Mouse (Mus musculus) midbrain, embryonic 13.5 days (tissue): ENCODE results near the gene Setd1a. TPM values are rescaled to one million over a fixed set of nuclear protein-coding genes. Genes with fewer than 3 reads are reported as not detected.
"Not testable (repeated sequence)": the region's sequence is repeated elsewhere in the genome, so short reads cannot be mapped to it uniquely, and the experiment has no call there.

Experiments
- ATAC-seq: fragments of 200-750 bp; cut with Nextera tagmentation; 2 replicates; pipeline ENCODE4 v1.8.0; 2017; ENCODE audit warnings: mild to moderate bottlenecking, moderate TSS enrichment, moderate library complexity
- H3K27ac ChIP-seq: fragments of 300-500 bp; sonication (generic); 2 replicates; pipeline ENCODE4 v1.5.1; 2015; ENCODE audit warnings: inconsistent platforms, mild to moderate bottlenecking, moderate library complexity
- H3K27me3 ChIP-seq: fragments of 300-500 bp; sonication (generic); 2 replicates; pipeline ENCODE4 v1.6.1; 2015; ENCODE audit warnings: mild to moderate bottlenecking, inconsistent platforms
- H3K36me3 ChIP-seq: fragments of 300-500 bp; sonication (generic); 2 replicates; pipeline ENCODE4 v1.6.1; 2015; ENCODE audit warnings: mild to moderate bottlenecking, inconsistent platforms
- H3K4me1 ChIP-seq: fragments of 300-500 bp; sonication (generic); replicated peaks from 2 replicates; pipeline ENCODE4 v1.6.1; 2015; ENCODE audit warnings: inconsistent platforms
- H3K4me2 ChIP-seq: fragments of 300-500 bp; sonication (generic); replicated peaks from 2 replicates; pipeline ENCODE4 v1.6.1; 2015; ENCODE audit warnings: moderate library complexity, mild to moderate bottlenecking, inconsistent platforms
- H3K4me3 ChIP-seq: fragments of 300-500 bp; sonication (generic); replicated peaks from 2 replicates; pipeline ENCODE4 v1.5.1; 2015; ENCODE audit warnings: mild to moderate bottlenecking, inconsistent platforms
- H3K9ac ChIP-seq: fragments of 300-500 bp; sonication (generic); replicated peaks from 2 replicates; pipeline ENCODE4 v1.6.1; 2015; ENCODE audit warnings: mild to moderate bottlenecking, inconsistent platforms
- H3K9me3 ChIP-seq: fragments of 300-500 bp; sonication (generic); 2 replicates; pipeline ENCODE4 v1.6.1; 2016; ENCODE audit warnings: mild to moderate bottlenecking, inconsistent platforms
- WGBS: fragments of 180-500 bp; shearing (Covaris S2); methylation state at CpG from one replicate; pipeline ENCODE4 v1.1.7; 2015; 5-methylcytosine and 5-hydroxymethylcytosine counted together
- polyA plus RNA-seq: library from polyadenylated mRNA; unstranded; fragments of >200 nt; fragmentation: Nextera tagmentation; extraction: Ambion mirVana; gene quantifications from 2 replicates; pipeline ENCODE4 v1.2.1, GENCODE M21; 2015

Gene Setd1a
- polyA plus RNA-seq, 1 experiment from 2014 or later, result 22.7 TPM

- H3K9ac ChIP-seq, result 0 out of 2 replicates have a peak overlapping the region, but pooled peaks have one; percentile 14
- H3K27ac ChIP-seq, result 0 out of 2 replicates have a peak overlapping the region, but pooled peaks have one; percentile 73
- peaks cover 55% of the 10 kb centered on the region for H3K36me3 ChIP-seq
- H3K9me3 ChIP-seq, result no peaks in the 10 kb centered on the region
- ATAC-seq, result no peak
- no peak overlapping the region for H3K4me3 ChIP-seq
- no peak overlapping the region for H3K4me2 ChIP-seq
- H3K4me1 ChIP-seq, result peaks cover 31% of the 10 kb centered on the region
- H3K27me3 ChIP-seq, result no peaks in the 10 kb centered on the region
- 96% methylated on average over 19 of the region's 19 CpGs for WGBS
These were observed 8.7 kb upstream of the Setd1a start for GRCm38 (mm10) chr7:127767671-127768345.

GRCm38 (mm10) chr7:127768346-127768996 is 8.0 kb upstream of the Setd1a start:
- no peak overlapping the region for H3K4me3 ChIP-seq
- peak overlapping the region; percentile 67; the same call in 1 of the 2 replicates for H3K4me2 ChIP-seq
- ATAC-seq, result no peak; the same call in 1 of the 2 replicates
- peaks cover 31% of the 10 kb centered on the region for H3K4me1 ChIP-seq
- H3K9me3 ChIP-seq, result no peaks in the 10 kb centered on the region
- peak overlapping the region; percentile 73 for H3K27ac ChIP-seq
- 45% methylated on average over 13 of the region's 13 CpGs for WGBS
- H3K9ac ChIP-seq, result 0 out of 2 replicates have a peak overlapping the region, but pooled peaks have one; percentile 14
- no peaks in the 10 kb centered on the region for H3K27me3 ChIP-seq
- peaks cover 51% of the 10 kb centered on the region for H3K36me3 ChIP-seq

GRCm38 (mm10) chr7:127768997-127769593 is 7.4 kb upstream of the Setd1a start:
- H3K4me3 ChIP-seq, result peak overlapping the region; percentile 42
- no peaks in the 10 kb centered on the region for H3K9me3 ChIP-seq
- 1% methylated on average over 16 of the region's 16 CpGs for WGBS
- ATAC-seq, result peak; percentile 87
- H3K27ac ChIP-seq, result peak overlapping the region; percentile 65
- H3K4me1 ChIP-seq, result peaks cover 31% of the 10 kb centered on the region
- peak overlapping the region; percentile 73 for H3K9ac ChIP-seq
- peak overlapping the region; percentile 67 for H3K4me2 ChIP-seq
- H3K36me3 ChIP-seq, result peaks cover 45% of the 10 kb centered on the region
- no peaks in the 10 kb centered on the region for H3K27me3 ChIP-seq

DNA sequence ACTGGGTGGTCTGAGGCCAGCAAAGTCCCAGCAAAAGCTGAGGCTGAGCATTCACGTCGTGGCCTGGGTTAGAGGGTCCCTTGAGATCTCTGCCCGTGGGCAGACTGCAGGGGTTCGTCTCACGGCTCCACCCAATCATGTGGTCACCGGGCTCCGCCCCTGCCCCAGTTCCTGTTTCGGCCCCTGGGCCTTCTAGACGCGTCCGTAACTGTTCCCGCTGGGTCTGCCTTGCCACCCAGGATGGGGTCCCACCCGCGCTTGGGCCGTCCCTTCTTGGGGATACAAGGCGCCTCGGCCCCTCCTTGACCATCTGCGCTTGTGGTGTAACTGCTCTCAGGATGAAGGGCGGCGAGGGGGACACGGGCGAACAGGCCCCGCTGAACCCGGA is 6.8 kb upstream of the Setd1a start, which contains the start of gene Orai3:
Gene Orai3 (plus strand): TSS at position 165 of the 388 bp plus-strand sequence.
- Histone ChIP-seq H3K4me1 (peaks cover 31% of the 10 kb centered on the region), H3K4me3 (peak within 1 kb of the TSS; percentile 42), H3K27me3 (no peaks in the 10 kb centered on the region), H3K9ac (peak within 1 kb of the TSS; percentile 73), H3K4me2 (peak within 1 kb of the TSS; percentile 67), H3K36me3 (peaks cover 39% of the 10 kb centered on the region), H3K27ac (peak within 1 kb of the TSS; percentile 73), H3K9me3 (no peaks in the 10 kb centered on the region)
- WGBS, result under 1% methylated on average over 24 of the region's 24 CpGs
- ATAC-seq, result peak; percentile 55

DNA sequence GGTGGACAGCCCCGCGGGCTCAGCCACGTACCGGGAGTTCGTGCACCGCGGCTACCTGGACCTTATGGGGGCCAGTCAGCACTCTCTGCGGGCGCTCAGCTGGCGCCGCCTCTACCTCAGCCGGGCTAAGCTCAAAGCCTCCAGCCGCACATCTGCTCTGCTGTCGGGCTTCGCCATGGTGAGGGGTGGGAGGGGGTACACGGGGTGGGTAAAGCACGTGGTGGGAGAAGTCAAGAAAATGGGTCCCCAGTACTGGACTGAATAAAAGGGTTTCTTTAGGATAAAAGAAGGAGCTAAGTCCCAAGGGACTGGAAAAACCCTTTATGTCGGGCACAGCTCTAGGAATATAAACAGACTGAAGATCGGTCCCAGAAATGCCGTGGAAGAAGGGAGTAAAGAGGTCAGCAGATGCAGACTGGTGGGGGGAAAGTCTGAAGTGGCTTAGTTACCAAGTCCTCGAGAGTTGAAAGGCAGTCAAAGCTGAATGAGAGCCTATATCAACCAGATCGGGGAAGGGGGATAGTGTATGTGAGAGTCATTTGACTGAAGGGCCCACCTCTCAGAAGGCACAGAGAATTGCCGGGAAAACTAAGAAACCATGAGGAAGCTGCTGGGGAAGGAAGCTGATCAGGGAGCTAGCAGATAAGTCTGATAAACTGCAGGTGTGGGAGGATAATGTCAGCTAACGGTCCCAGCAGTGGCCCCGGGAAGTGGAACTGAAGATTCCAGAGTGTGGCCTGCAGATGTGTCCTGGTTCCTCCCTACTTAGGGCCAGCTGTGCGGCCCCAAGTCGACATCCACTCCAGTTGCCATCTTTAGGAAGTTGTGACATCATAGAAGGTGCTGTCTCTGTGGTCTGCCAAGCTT is 6.2 kb upstream of the Setd1a start:
- peak overlapping the region; percentile 42 for H3K4me3 ChIP-seq
- peak overlapping the region; percentile 67 for H3K4me2 ChIP-seq
- peak; percentile 31 for ATAC-seq
- peaks cover 31% of the 10 kb centered on the region for H3K4me1 ChIP-seq
- peaks cover 33% of the 10 kb centered on the region for H3K36me3 ChIP-seq
- peak overlapping the region; percentile 65 for H3K27ac ChIP-seq
- peak overlapping the region; percentile 73 for H3K9ac ChIP-seq
- WGBS, result 6% methylated on average over 27 of the region's 27 CpGs
- no peaks in the 10 kb centered on the region for H3K9me3 ChIP-seq
- H3K27me3 ChIP-seq, result no peaks in the 10 kb centered on the region

GRCm38 (mm10) chr7:127771262-127771661 is 5.2 kb upstream of the Setd1a start:
- Histone ChIP-seq H3K36me3 (peaks cover 23% of the 10 kb centered on the region), H3K4me1 (peaks cover 36% of the 10 kb centered on the region), H3K4me2 (0 out of 2 replicates have a peak overlapping the region, but pooled peaks have one; percentile 67), H3K4me3 (no peak overlapping the region), H3K27me3 (no peaks in the 10 kb centered on the region), H3K27ac (no peak overlapping the region), H3K9me3 (no peaks in the 10 kb centered on the region), H3K9ac (no peak overlapping the region)
- WGBS, result 76% methylated on average over 5 of the region's 5 CpGs
- no peak for ATAC-seq

- H3K27ac ChIP-seq, result no peak overlapping the region
- peaks cover 36% of the 10 kb centered on the region for H3K4me1 ChIP-seq
- H3K4me3 ChIP-seq, result no peak overlapping the region
- no peak for ATAC-seq
- H3K9me3 ChIP-seq, result no peaks in the 10 kb centered on the region
- no peak overlapping the region for H3K4me2 ChIP-seq
- peaks cover 16% of the 10 kb centered on the region for H3K36me3 ChIP-seq
- 85% methylated on average over 3 of the region's 3 CpGs for WGBS
- H3K9ac ChIP-seq, result no peak overlapping the region
- H3K27me3 ChIP-seq, result no peaks in the 10 kb centered on the region
These were observed 4.4 kb upstream of the Setd1a start for GRCm38 (mm10) chr7:127772080-127772479.

GRCm38 (mm10) chr7:127772557-127772956 is 3.9 kb upstream of the Setd1a start:
- WGBS, result 79% methylated on average over 1 of the region's 1 CpGs
- ATAC-seq, result no peak
- Histone ChIP-seq H3K4me3 (no peak overlapping the region), H3K4me2 (no peak overlapping the region), H3K36me3 (peaks cover 11% of the 10 kb centered on the region), H3K27me3 (no peaks in the 10 kb centered on the region), H3K9me3 (no peaks in the 10 kb centered on the region), H3K27ac (no peak overlapping the region), H3K4me1 (peaks cover 36% of the 10 kb centered on the region), H3K9ac (no peak overlapping the region)

DNA sequence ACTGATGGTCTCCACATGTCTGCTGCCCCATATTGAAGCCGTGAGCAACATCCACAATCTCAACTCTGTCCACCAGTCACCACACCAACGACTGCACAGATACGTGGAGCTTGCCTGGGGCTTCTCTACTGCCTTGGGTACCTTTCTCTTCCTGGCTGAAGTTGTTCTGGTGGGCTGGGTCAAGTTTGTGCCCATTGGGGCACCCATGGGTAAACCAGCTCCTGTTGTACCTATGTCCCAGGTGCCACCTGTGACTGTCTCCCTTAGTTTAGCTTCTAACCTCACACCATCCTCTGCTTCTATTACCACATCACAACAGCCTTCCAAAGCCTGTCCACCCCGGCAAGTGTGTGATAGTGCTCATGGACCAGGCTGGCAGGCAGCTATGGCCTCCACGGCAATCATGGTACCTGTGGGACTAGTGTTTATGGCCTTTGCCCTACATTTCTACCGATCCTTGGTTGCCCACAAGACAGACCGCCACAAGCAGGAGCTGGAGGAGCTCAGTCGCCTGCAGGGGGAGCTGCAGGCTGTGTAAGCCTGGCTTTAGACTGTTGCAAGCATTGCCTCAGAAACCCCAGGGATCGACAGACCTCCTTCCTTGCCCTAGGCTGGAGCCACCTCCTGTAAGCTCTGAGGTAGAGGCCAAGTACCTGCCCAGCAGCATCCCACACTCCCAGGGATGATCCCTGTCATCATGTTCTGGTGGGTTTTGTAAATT is 2.6 kb upstream of the Setd1a start:
- Histone ChIP-seq H3K36me3 (peaks cover 3% of the 10 kb centered on the region; the same call in 1 of the 2 replicates), H3K4me1 (peaks cover 38% of the 10 kb centered on the region), H3K9ac (peak overlapping the region; percentile 29; the same call in 1 of the 2 replicates), H3K9me3 (no peaks in the 10 kb centered on the region), H3K4me3 (no peak overlapping the region), H3K27ac (no peak overlapping the region), H3K27me3 (no peaks in the 10 kb centered on the region), H3K4me2 (no peak overlapping the region)
- WGBS, result 45% methylated on average over 9 of the region's 9 CpGs
- no peak for ATAC-seq

DNA sequence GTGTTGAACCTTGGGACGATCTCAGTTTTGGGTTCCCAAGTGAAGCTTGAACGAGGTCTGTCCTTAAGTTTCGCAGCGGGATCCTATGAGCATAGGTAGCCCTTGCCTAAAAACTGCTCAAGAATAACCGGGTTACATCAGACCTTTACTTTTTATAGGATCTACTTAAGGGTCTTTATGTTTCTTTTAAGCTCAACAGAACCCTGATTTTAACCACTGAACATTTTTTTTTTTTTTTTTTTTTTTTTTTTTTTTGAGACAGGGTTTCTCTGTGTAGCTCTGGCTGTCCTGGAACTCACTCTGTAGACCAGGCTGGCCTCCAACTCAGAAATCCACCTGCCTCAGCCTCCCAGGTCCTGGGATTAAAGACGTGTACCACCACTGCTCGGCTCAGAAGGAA is 633 bp upstream of the Setd1a start:
- not testable (repeated sequence) for ATAC-seq, H3K27me3 ChIP-seq, H3K9me3 ChIP-seq
- H3K27ac ChIP-seq, result peak overlapping the region; percentile 98
- H3K4me2 ChIP-seq, result peak overlapping the region; percentile 78
- H3K9ac ChIP-seq, result peak overlapping the region; percentile 92
- 79% methylated on average over 7 of the region's 7 CpGs for WGBS
- peak overlapping the region; percentile 90 for H3K4me3 ChIP-seq
- peaks cover 18% of the 10 kb centered on the region for H3K4me1 ChIP-seq
- H3K36me3 ChIP-seq, result peaks cover 23% of the 10 kb centered on the region
